Mouse (Mus musculus): ENCODE measurements around the gene Cisd2. TPM values are rescaled to one million over a fixed set of nuclear protein-coding genes. Genes with fewer than 3 reads are reported as not detected.

Cisd2 gene
- total RNA-seq (2021) = 10 to 100 TPM; 41.2 to 42.9 TPM
- long read RNA-seq, experiment 1, transcript Cisd2-201 (3 exons, 3,361 nt) = major isoform, 49 of 51 reads
- long read RNA-seq, experiment 1, partial matches to known transcripts = 1 of 51 reads
- long read RNA-seq, experiment 1, other reads (novel, unspliced or antisense) = 0 of 51 reads
- long read RNA-seq, experiment 2, transcript Cisd2-201 (3 exons, 3,361 nt) = major isoform, 48 of 51 reads
- long read RNA-seq, experiment 2, partial matches to known transcripts = 1 of 51 reads
- long read RNA-seq, experiment 2, other reads (novel, unspliced or antisense) = 1 of 51 reads

GRCm38 (mm10) chr3:135423608-135424212 is at the start of gene Cisd2:
TSS of gene Cisd2 (minus strand) at chr3:135423925.
- no peak for DNase-seq (ENCODE audit: low spot score in 2 of 2)
- intact Hi-C loops (cut with DNase I) = loop anchor here (1.0 kb wide), 1 partner anchor 15 kb away; the partner anchor contains the start of gene Ube2d3

- intact Hi-C loops (cut with DNase I) = no loop called here
- DNase-seq (ENCODE audit: low spot score in 2 of 2) = no peak
These were observed 47.1 kb upstream of the Cisd2 start for GRCm38 (mm10) chr3:135470823-135471222.

GRCm38 (mm10) chr3:135469974-135470373 is 46.2 kb upstream of the Cisd2 start:
- peak; percentile 68 to 72 for DNase-seq (ENCODE audit: low spot score in 2 of 2)
- intact Hi-C loops (cut with DNase I) = no loop called here

GRCm38 (mm10) chr3:135469146-135469545 is 45.4 kb upstream of the Cisd2 start:
- intact Hi-C loops (cut with DNase I) = no loop called here

GRCm38 (mm10) chr3:135468402-135468801 is 44.7 kb upstream of the Cisd2 start:
- intact Hi-C loops (cut with DNase I) = no loop called here
- no peak for DNase-seq (ENCODE audit: low spot score in 2 of 2)

More at GRCm38 (mm10) chr3:135469146-135469545, 45.4 kb upstream of the Cisd2 start:
- no peak for DNase-seq (ENCODE audit: low spot score in 2 of 2)

- no peak for DNase-seq (ENCODE audit: low spot score in 2 of 2)
- intact Hi-C loops (cut with DNase I) = no loop called here
These were observed 35.3 kb upstream of the Cisd2 start for GRCm38 (mm10) chr3:135458981-135459380.

- intact Hi-C loops (cut with DNase I) = no loop called here
- DNase-seq (ENCODE audit: low spot score in 2 of 2) = no peak
These were observed 21.2 kb upstream of the Cisd2 start for GRCm38 (mm10) chr3:135444930-135445329.

GRCm38 (mm10) chr3:135440621-135441020 is 16.9 kb upstream of the Cisd2 start:
- no peak for DNase-seq (ENCODE audit: low spot score in 2 of 2)
- intact Hi-C loops (cut with DNase I) = no loop called here

GRCm38 (mm10) chr3:135440221-135440620 is 16.5 kb upstream of the Cisd2 start:
- intact Hi-C loops (cut with DNase I) = no loop called here

GRCm38 (mm10) chr3:135439651-135440050 is 15.9 kb upstream of the Cisd2 start:
- intact Hi-C loops (cut with DNase I) = loop anchor here (10.0 kb wide), 1 partner anchor 275 kb away; no protein-coding TSS in a partner anchor
- DNase-seq (ENCODE audit: low spot score in 2 of 2) = no peak

More at GRCm38 (mm10) chr3:135440221-135440620, 16.5 kb upstream of the Cisd2 start:
- peak; percentile 33 to 74 for DNase-seq (ENCODE audit: low spot score in 2 of 2)

GRCm38 (mm10) chr3:135438913-135439531 is 15.3 kb upstream of the Cisd2 start:
- DNase-seq (ENCODE audit: low spot score in 2 of 2) = peak; percentile 69 to 75
- intact Hi-C loops (cut with DNase I) = loop anchor here (1.0 to 10.0 kb wide), 2 partner anchors 16 to 276 kb away; partner anchors contain the start of gene Cisd2

GRCm38 (mm10) chr3:135438531-135438912 is 14.8 kb upstream of the Cisd2 start:
- intact Hi-C loops (cut with DNase I) = loop anchor here (1.0 to 10.0 kb wide), 2 partner anchors 15 to 276 kb away; partner anchors contain the start of gene Cisd2
- peak; percentile 95 to 96 for DNase-seq (ENCODE audit: low spot score in 2 of 2)

- DNase-seq (ENCODE audit: low spot score in 2 of 2) = peak; percentile 99
- intact Hi-C loops (cut with DNase I) = loop anchor here (1.0 to 10.0 kb wide), 2 partner anchors 15 to 277 kb away; partner anchors contain the start of gene Cisd2
These were observed 14.2 kb upstream of the Cisd2 start, which contains the start of gene Ube2d3 for GRCm38 (mm10) chr3:135437758-135438495. TSS of gene Ube2d3 (plus strand) at chr3:135438149.

GRCm38 (mm10) chr3:135436901-135437616 is 13.3 kb upstream of the Cisd2 start:
- intact Hi-C loops (cut with DNase I) = loop anchor here (10.0 kb wide), 1 partner anchor 278 kb away; no protein-coding TSS in a partner anchor
- no peak for DNase-seq (ENCODE audit: low spot score in 2 of 2)

GRCm38 (mm10) chr3:135422856-135423607 is 693 bp downstream of the Cisd2 start:
- intact Hi-C loops (cut with DNase I) = loop anchor here (1.0 kb wide), 1 partner anchor 15 kb away; the partner anchor contains the start of gene Ube2d3
- peak; percentile 77 to 82 for DNase-seq (ENCODE audit: low spot score in 2 of 2)

GRCm38 (mm10) chr3:135422232-135422855 is 1.4 kb downstream of the Cisd2 start:
- DNase-seq (ENCODE audit: low spot score in 2 of 2) = no peak
- intact Hi-C loops (cut with DNase I) = no loop called here

GRCm38 (mm10) chr3:135421310-135421594 is 2.5 kb downstream of the Cisd2 start:
- DNase-seq (ENCODE audit: low spot score in 2 of 2) = no peak
- intact Hi-C loops (cut with DNase I) = no loop called here
